Mouse (Mus musculus) ES-E14 (cell line): ENCODE measurements around the gene Nradd. TPM values are rescaled to one million over a fixed set of nuclear protein-coding genes. Genes with fewer than 3 reads are reported as not detected.

Experiments used
- DNase-seq: peaks from one replicate; pipeline ENCODE4 v3.0.0-alpha.2; 2013; ENCODE audit warnings: low read depth, low spot score
- H3K27ac ChIP-seq: 2 replicates; pipeline ENCODE4 v1.5.1; 2012; ENCODE audit warnings: low read depth, mild to moderate bottlenecking, low read length, moderate library complexity, mixed read lengths; ENCODE audit not compliant: poor library complexity, insufficient read depth, severe bottlenecking
- H3K36me3 ChIP-seq: 2 replicates; pipeline ENCODE4 v1.6.1; 2012; ENCODE audit warnings: mild to moderate bottlenecking, low read length, moderate library complexity, mixed read lengths; ENCODE audit not compliant: control insufficient read depth, poor library complexity, insufficient read depth, severe bottlenecking
- H3K4me1 ChIP-seq, 2 experiments: fragments of 150-350 bp in 1 of 2; sonication (generic) in 1 of 2; 2 replicates each; pipeline ENCODE4 v1.6.1; 2012; ENCODE audit warnings: low read length in 2 of 2, mild to moderate bottlenecking in 1 of 2, mixed read lengths in 1 of 2; ENCODE audit not compliant: control insufficient read depth in 2 of 2, insufficient read depth in 2 of 2, poor library complexity in 1 of 2
- H3K4me3 ChIP-seq, 2 experiments: fragments of 150-350 bp in 1 of 2; sonication (generic) in 1 of 2; 2 replicates each; pipeline ENCODE4 v1.5.1; 2012; ENCODE audit warnings: low read length in 2 of 2, low read depth in 1 of 2, mild to moderate bottlenecking in 1 of 2, mixed read lengths in 1 of 2; ENCODE audit not compliant: insufficient read depth in 1 of 2, poor library complexity in 1 of 2, severe bottlenecking in 1 of 2
- H3K9ac ChIP-seq: 2 replicates; pipeline ENCODE4 v1.6.1; 2012; ENCODE audit warnings: low read depth, mild to moderate bottlenecking, low read length, mixed read lengths; ENCODE audit not compliant: poor library complexity, insufficient read depth, severe bottlenecking
- H3K9me3 ChIP-seq: fragments of 150-350 bp; sonication (generic); 2 replicates; pipeline ENCODE4 v1.6.1; 2012; ENCODE audit warnings: low read depth, mild to moderate bottlenecking, low read length; ENCODE audit not compliant: control insufficient read depth, insufficient read depth
- CHD2 ChIP-seq: IDR thresholded peaks from 2 replicates; pipeline ENCODE4 v1.6.1; 2014; ENCODE audit warnings: mild to moderate bottlenecking, low read depth, low read length, inconsistent platforms
- HCFC1 ChIP-seq: IDR thresholded peaks from 2 replicates; pipeline ENCODE4 v1.6.1; 2012; ENCODE audit warnings: low read length, inconsistent platforms, borderline replicate concordance; ENCODE audit not compliant: insufficient read depth
- MAFK ChIP-seq: IDR thresholded peaks from 2 replicates; pipeline ENCODE4 v1.6.1; 2014; ENCODE audit warnings: mild to moderate bottlenecking, low read depth, low read length, inconsistent platforms; ENCODE audit not compliant: insufficient read depth
- ZC3H11A ChIP-seq: IDR thresholded peaks from 2 replicates; pipeline ENCODE4 v1.6.1; 2012; ENCODE audit warnings: low read depth, mild to moderate bottlenecking, inconsistent platforms, low read length, borderline replicate concordance
- ZNF384 ChIP-seq: IDR thresholded peaks from 2 replicates; pipeline ENCODE4 v1.6.1; 2012; ENCODE audit warnings: low read depth, low read length, inconsistent platforms
- in situ Hi-C, 2 experiments: fragments of 600-800 bp; cut with MboI; formaldehyde crosslinking; loops; one replicate each; pipeline ENCODE4 v1.15.1; 2025; ENCODE audit warnings: low sequenced_read_pairs in 2 of 2, inconsistent platforms in 1 of 2; ENCODE audit not compliant: unreplicated experiment in 2 of 2
- total RNA-seq: library from RNA; depleted of rRNA; stranded (reverse); fragments of 300-350 nt; gene quantifications from 2 replicates; pipeline ENCODE4 v1.2.3, GENCODE M21; 2012; rRNA removed

Nradd gene
- 65.5 and 83.8 TPM in 2 replicates for total RNA-seq

GRCm38 (mm10) chr9:110624361-110625166 lies at the start of gene Nradd:
Nradd (minus strand) TSS chr9:110624452.
- peak within 1 kb of the TSS; percentile 57; the same call in 1 of the 2 replicates for H3K27ac ChIP-seq
- H3K4me3 ChIP-seq, result peak within 1 kb of the TSS; percentile 70 to 83
- H3K36me3 ChIP-seq, result peaks cover 23% of the 10 kb centered on the region
- TF ChIP-seq HCFC1 (peak; percentile 48; the same call in 1 of the 2 replicates), CHD2 (no peak), ZNF384 (no peak)
- DNase-seq, result peak; percentile 94
- peak within 1 kb of the TSS; percentile 73 for H3K9ac ChIP-seq
- H3K4me1 ChIP-seq, result peaks cover 0 to 13% of the 10 kb centered on the region in 2 experiments; a peak in 1 of 4 replicates
- no peaks in the 10 kb centered on the region for H3K9me3 ChIP-seq
- in situ Hi-C loops, result no loop called here

- H3K4me1 ChIP-seq, result peaks cover 0 to 10% of the 10 kb centered on the region in 2 experiments; a peak in 2 of 4 replicates
- in situ Hi-C loops, result no loop called here
- no peak for DNase-seq
Measured at GRCm38 (mm10) chr9:110673107-110673752, 49.0 kb upstream of the Nradd start.

GRCm38 (mm10) chr9:110672462-110673106 lies 48.3 kb upstream of the Nradd start:
- Histone ChIP-seq H3K27ac (no peak overlapping the region), H3K9ac (no peak overlapping the region), H3K9me3 (no peaks in the 10 kb centered on the region), H3K4me1 (peaks cover 0 to 11% of the 10 kb centered on the region in 2 experiments; a peak in 2 of 4 replicates), H3K4me3 (no peak overlapping the region), H3K36me3 (peaks cover 3% of the 10 kb centered on the region; the same call in 1 of the 2 replicates)
- no peak for TF ChIP-seq HCFC1
- TF ChIP-seq ZNF384, result no peak
- TF ChIP-seq CHD2, result no peak
- no peak for TF ChIP-seq MAFK
- no peak for TF ChIP-seq ZC3H11A
- in situ Hi-C loops, result no loop called here
- DNase-seq, result no peak

More at GRCm38 (mm10) chr9:110673107-110673752, 49.0 kb upstream of the Nradd start:
- H3K9ac ChIP-seq, result no peak overlapping the region
- no peak overlapping the region for H3K27ac ChIP-seq
- no peak overlapping the region for H3K4me3 ChIP-seq
- no peaks in the 10 kb centered on the region for H3K9me3 ChIP-seq
- H3K36me3 ChIP-seq, result peaks cover 3% of the 10 kb centered on the region; the same call in 1 of the 2 replicates
- TF ChIP-seq ZNF384 (no peak), HCFC1 (no peak), MAFK (no peak), CHD2 (no peak), ZC3H11A (no peak)

GRCm38 (mm10) chr9:110669785-110670184 lies 45.5 kb upstream of the Nradd start:
- DNase-seq, result no peak
- no peak for TF ChIP-seq HCFC1
- no peak for TF ChIP-seq ZNF384
- TF ChIP-seq ZC3H11A, result no peak
- no peak for TF ChIP-seq CHD2
- H3K4me1 ChIP-seq, result peaks cover 5 to 12% of the 10 kb centered on the region in 2 experiments; a peak in 2 of 4 replicates
- no peak overlapping the region for H3K9ac ChIP-seq
- H3K4me3 ChIP-seq, result no peak overlapping the region
- H3K9me3 ChIP-seq, result no peaks in the 10 kb centered on the region
- no peak overlapping the region for H3K27ac ChIP-seq
- peaks cover 3% of the 10 kb centered on the region; the same call in 1 of the 2 replicates for H3K36me3 ChIP-seq
- in situ Hi-C loops, result no loop called here
